Mouse (Mus musculus): Measurements from ENCODE around the gene Prpf8. TPM values are rescaled to one million over a fixed set of nuclear protein-coding genes. Genes with fewer than 3 reads are reported as not detected.
"Not testable (repeated sequence)": the region's sequence is repeated elsewhere in the genome, so short reads cannot be mapped to it uniquely, and the experiment has no call there.

Gene Prpf8
- polyA plus RNA-seq, 1 experiment = 148 TPM

DNA sequence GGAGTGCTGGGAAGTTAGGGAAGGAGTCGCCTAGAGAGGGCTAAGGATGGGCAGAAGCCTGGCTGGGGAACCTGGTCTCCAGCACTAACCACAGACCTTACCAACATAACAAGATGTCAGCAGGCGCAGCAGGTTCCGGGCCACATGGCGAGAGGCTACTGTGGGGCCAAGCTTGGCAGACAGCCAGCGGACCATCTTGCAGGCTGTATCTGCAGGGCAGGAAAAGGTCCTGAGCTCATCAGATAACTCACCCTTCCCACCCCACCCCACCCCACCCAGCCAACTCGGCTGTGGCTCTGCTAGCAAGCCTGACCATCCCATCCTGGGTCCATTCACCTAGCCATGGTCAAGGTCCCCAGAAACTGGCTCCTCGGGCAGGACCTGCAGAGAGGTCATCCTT, 36.9 kb upstream of the Prpf8 start:
- 81% methylated on average over 7 of the region's 7 CpGs for WGBS
- H3K27ac ChIP-seq (ENCODE audit: insufficient read depth, low read depth, low read length) = no peak overlapping the region

DNA sequence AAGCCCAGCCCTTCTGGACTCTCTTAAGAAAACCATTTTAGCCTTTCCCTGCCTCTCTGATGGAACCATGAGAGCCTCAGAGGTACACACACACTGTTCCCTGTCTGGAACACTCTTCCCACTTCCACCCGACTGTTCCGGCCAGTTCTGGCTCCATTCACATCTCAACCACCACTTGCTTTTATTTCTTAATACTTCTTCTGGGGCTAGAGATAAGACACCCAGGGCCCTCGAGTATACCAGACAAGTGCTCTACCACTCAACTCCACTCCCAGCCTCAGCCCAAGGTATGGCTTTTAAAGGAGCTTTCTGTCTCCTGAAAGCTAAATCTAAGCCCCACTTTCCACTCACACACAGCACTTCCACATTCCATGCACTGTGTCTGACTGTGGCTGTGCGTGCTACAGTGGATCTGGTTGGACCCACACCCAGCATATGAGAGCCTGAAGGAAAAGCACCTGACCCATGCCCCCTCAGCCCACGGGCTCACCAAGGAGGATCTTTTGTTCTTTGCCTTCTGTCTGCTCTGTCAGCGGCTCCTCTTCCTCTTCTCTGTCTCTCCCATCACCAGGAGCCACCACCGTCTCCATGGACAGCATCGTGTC, 36.2 kb upstream of the Prpf8 start:
- Histone ChIP-seq H3K4me3 (ENCODE audit: insufficient read depth, low read depth, low read length) (no peak overlapping the region), H3K27ac (ENCODE audit: insufficient read depth, low read depth, low read length) (no peak overlapping the region), H3K4me1 (ENCODE audit: control insufficient read depth, insufficient read depth, low read length) (peaks cover 44% of the 10 kb centered on the region)
- no peak for TF ChIP-seq CTCF (IDR thresholded peaks at IDR 0.05; ENCODE audit: insufficient read depth, low read depth, low read length)
- no peak for TF ChIP-seq POLR2A (IDR thresholded peaks at IDR 0.05; ENCODE audit: insufficient read depth, low read depth, low read length)
- WGBS = 85% methylated on average over 8 of the region's 8 CpGs

More for the DNA sequence above, 36.9 kb upstream of the Prpf8 start:
- H3K4me1 ChIP-seq (ENCODE audit: control insufficient read depth, insufficient read depth, low read length) = peaks cover 40% of the 10 kb centered on the region
- H3K4me3 ChIP-seq (ENCODE audit: insufficient read depth, low read depth, low read length) = no peak overlapping the region
- TF ChIP-seq POLR2A (IDR thresholded peaks at IDR 0.05; ENCODE audit: insufficient read depth, low read depth, low read length) = no peak
- no peak for TF ChIP-seq CTCF (IDR thresholded peaks at IDR 0.05; ENCODE audit: insufficient read depth, low read depth, low read length)

DNA sequence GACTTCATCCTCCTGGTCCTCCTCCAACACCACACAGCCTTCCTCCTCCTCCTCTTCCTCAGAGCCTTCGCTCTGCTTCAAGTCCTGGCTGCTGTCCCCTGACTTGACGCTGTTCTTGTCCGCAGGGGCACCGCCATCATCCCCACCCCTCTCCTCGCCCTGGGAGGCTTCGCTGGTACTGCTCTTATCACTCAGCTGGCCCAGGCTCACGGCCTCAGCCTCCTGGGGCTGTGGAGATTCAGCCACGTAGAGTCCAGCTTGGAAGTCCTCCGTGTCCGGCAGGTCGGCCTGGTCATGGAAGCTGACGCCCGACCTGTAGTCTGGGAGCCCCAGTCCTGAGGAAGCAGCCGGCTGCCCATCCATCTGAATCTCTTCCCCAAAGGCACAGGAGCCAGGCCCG, 35.7 kb upstream of the Prpf8 start:
- Histone ChIP-seq H3K4me3 (ENCODE audit: insufficient read depth, low read depth, low read length) (no peak overlapping the region), H3K27ac (ENCODE audit: insufficient read depth, low read depth, low read length) (no peak overlapping the region), H3K4me1 (ENCODE audit: control insufficient read depth, insufficient read depth, low read length) (peaks cover 44% of the 10 kb centered on the region)
- WGBS = 93% methylated on average over 15 of the region's 15 CpGs
- TF ChIP-seq CTCF (IDR thresholded peaks at IDR 0.05; ENCODE audit: insufficient read depth, low read depth, low read length) (no peak), POLR2A (IDR thresholded peaks at IDR 0.05; ENCODE audit: insufficient read depth, low read depth, low read length) (no peak)

GRCm38 (mm10) chr11:75452081-75452480, 34.5 kb upstream of the Prpf8 start:
- Histone ChIP-seq H3K27ac (ENCODE audit: insufficient read depth, low read depth, low read length) (no peak overlapping the region), H3K4me3 (ENCODE audit: insufficient read depth, low read depth, low read length) (no peak overlapping the region), H3K4me1 (ENCODE audit: control insufficient read depth, insufficient read depth, low read length) (peaks cover 46% of the 10 kb centered on the region)
- TF ChIP-seq POLR2A (IDR thresholded peaks at IDR 0.05; ENCODE audit: insufficient read depth, low read depth, low read length) (no peak), CTCF (IDR thresholded peaks at IDR 0.05; ENCODE audit: insufficient read depth, low read depth, low read length) (no peak)
- 93% methylated on average over 8 of the region's 8 CpGs for WGBS

GRCm38 (mm10) chr11:75452812-75453557, 33.6 kb upstream of the Prpf8 start:
- TF ChIP-seq POLR2A (IDR thresholded peaks at IDR 0.05; ENCODE audit: insufficient read depth, low read depth, low read length) (no peak), CTCF (IDR thresholded peaks at IDR 0.05; ENCODE audit: insufficient read depth, low read depth, low read length) (no peak)
- Histone ChIP-seq H3K4me3 (ENCODE audit: insufficient read depth, low read depth, low read length) (no peak overlapping the region), H3K4me1 (ENCODE audit: control insufficient read depth, insufficient read depth, low read length) (peaks cover 46% of the 10 kb centered on the region), H3K27ac (ENCODE audit: insufficient read depth, low read depth, low read length) (no peak overlapping the region)
- 94% methylated on average over 31 of the region's 31 CpGs for WGBS

DNA sequence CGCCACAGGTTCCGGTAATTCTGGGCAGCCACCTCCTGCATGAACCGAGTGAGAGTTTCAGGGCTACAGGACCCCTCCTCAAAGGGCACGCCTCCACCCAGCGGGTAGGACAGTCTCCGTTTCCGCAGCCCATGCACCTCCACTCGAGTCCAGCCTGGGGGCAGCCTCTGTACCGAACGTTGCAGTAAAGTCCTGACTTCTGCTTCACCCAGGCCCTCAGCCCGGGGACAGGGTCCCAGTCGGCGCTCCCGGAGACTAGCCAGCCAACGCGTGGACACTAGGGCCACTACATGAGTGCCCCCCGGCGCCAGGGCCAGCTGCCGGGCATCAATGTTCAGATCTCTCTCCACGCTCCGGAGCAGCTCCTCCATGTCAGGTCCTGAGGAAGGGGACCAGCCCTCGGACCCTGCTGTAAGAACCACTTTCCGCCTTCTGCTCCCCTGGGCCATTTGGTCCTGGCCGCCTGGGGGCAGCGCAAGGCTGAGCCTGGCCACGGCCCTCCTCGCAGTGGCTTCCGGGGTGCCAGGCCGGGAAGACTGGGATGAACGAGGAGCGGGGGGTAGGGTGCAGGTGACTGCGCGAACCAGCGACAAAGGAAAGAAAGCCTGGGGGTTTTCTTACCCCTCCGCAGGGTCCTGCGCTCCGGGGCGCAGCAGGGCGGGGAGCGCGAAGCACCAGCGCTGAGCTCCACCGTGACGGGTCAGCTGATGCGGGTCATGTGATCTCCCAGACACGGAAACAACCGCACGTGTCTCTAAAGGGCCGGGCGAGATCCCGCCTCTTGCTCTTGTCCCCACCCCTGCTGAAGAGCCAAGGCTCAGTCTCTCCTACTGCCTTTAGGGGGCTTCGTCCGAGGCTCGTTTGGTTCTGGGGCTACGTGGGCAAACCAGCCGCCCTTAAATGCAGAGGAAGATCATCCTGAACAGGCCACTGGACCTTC, 32.4 kb upstream of the Prpf8 start, which contains the start of gene Wdr81:
TSS of gene Wdr81 (minus strand) at position 727 of the 940 bp plus-strand sequence.
- H3K4me1 ChIP-seq (ENCODE audit: control insufficient read depth, insufficient read depth, low read length) = peaks cover 47% of the 10 kb centered on the region
- peak; percentile 28; the same call in 1 of the 2 replicates for TF ChIP-seq CTCF (IDR thresholded peaks at IDR 0.05; ENCODE audit: insufficient read depth, low read depth, low read length)
- TF ChIP-seq POLR2A (IDR thresholded peaks at IDR 0.05; ENCODE audit: insufficient read depth, low read depth, low read length) = peak; percentile 72
- 0 out of 2 replicates have a peak within 1 kb of the TSS, but pooled peaks have one; percentile 3 for H3K27ac ChIP-seq (ENCODE audit: insufficient read depth, low read depth, low read length)
- 1% methylated on average over 56 of the region's 56 CpGs for WGBS
- peak within 1 kb of the TSS; percentile 71 for H3K4me3 ChIP-seq (ENCODE audit: insufficient read depth, low read depth, low read length)

- TF ChIP-seq POLR2A (IDR thresholded peaks at IDR 0.05; ENCODE audit: insufficient read depth, low read depth, low read length) = no peak
- no peak for TF ChIP-seq CTCF (IDR thresholded peaks at IDR 0.05; ENCODE audit: insufficient read depth, low read depth, low read length)
- Histone ChIP-seq H3K4me1 (ENCODE audit: control insufficient read depth, insufficient read depth, low read length) (peaks cover 53% of the 10 kb centered on the region), H3K4me3 (ENCODE audit: insufficient read depth, low read depth, low read length) (peak overlapping the region; percentile 71), H3K27ac (ENCODE audit: insufficient read depth, low read depth, low read length) (0 out of 2 replicates have a peak overlapping the region, but pooled peaks have one; percentile 3)
- 68% methylated on average over 10 of the region's 10 CpGs for WGBS
Observed at GRCm38 (mm10) chr11:75455041-75455736, 31.4 kb upstream of the Prpf8 start.

DNA sequence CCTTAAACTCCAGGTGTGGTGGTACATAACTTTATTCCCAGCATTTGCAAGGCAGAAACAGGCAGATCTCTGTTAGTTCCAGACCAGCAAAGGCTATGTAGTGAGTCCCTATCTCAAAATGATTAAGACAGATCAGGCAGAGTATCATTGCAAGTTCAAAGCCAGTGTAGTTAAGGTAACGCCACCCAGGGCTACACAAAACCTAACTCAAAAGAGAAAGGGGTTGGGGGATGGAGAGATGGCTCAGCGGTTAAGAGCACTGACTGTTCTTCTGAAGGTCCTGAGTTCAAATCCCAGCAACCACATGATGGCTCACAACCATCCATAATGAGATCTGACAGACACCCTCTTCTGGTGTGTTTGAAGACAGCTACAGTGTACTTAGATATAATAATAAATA, 30.6 kb upstream of the Prpf8 start:
- H3K4me1 ChIP-seq (ENCODE audit: control insufficient read depth, insufficient read depth, low read length) = peaks cover 47% of the 10 kb centered on the region
- not testable (repeated sequence) for H3K27ac ChIP-seq (ENCODE audit: insufficient read depth, low read depth, low read length); H3K4me3 ChIP-seq (ENCODE audit: insufficient read depth, low read depth, low read length)
- WGBS = 97% methylated on average over 2 of the region's 2 CpGs

Data from olfactory bulb, adult 2 months (tissue).